ENCODE assay signal across 8 mouse cellular contexts in genomic region chr4:132843705-132844071, GRCm38 (mm10). TPM values are rescaled to one million over a fixed set of nuclear protein-coding genes. Genes with fewer than 3 reads are reported as not detected.
DNase-seq lines count a peak whose midpoint lies in the region; ATAC-seq and TF ChIP-seq lines count a peak whose summit lies in the region.

No protein-coding gene starts in this region.

- H3K4me3 ChIP-seq in heart, embryonic 16.5 days (ENCODE audit: low read length) = peak overlapping the region; percentile 89
- peak overlapping the region; percentile 95; the same call in 1 of the 2 replicates for H3K4me3 ChIP-seq in cortical plate, adult 2 months (ENCODE audit: insufficient read depth, low read length)
- peak overlapping the region; percentile 78; the same call in 1 of the 2 replicates for H3K4me3 ChIP-seq in hindbrain, embryonic 16.5 days (ENCODE audit: low read length)
- H3K4me3 ChIP-seq in midbrain, embryonic 14.5 days (replicated peaks; ENCODE audit: low read depth, low read length) = peak overlapping the region; percentile 79

- no peak for TF ChIP-seq POLR2A in cortical plate, adult 2 months (IDR thresholded peaks at IDR 0.05; ENCODE audit: extremely low read depth, insufficient read depth, low read length)

- H3K36me3 ChIP-seq in heart, embryonic 16.5 days (ENCODE audit: control insufficient read depth, insufficient read depth) = peaks cover 11% of the 10 kb centered on the region; the same call in 1 of the 2 replicates
- H3K36me3 ChIP-seq in hindbrain, embryonic 16.5 days (ENCODE audit: control insufficient read depth, insufficient read depth, low read length) = peaks cover 13% of the 10 kb centered on the region
- H3K36me3 ChIP-seq in midbrain, embryonic 14.5 days (ENCODE audit: control insufficient read depth, insufficient read depth, low read length) = peaks cover 26% of the 10 kb centered on the region

- H3K4me2 ChIP-seq in heart, embryonic 16.5 days (ENCODE audit: low read depth, low read length) = peak overlapping the region; percentile 91
- peak overlapping the region; percentile 76 for H3K4me2 ChIP-seq in hindbrain, embryonic 16.5 days (ENCODE audit: low read length)
- peak overlapping the region; percentile 70 for H3K4me2 ChIP-seq in midbrain, embryonic 14.5 days (ENCODE audit: low read length)

- H3K27ac ChIP-seq in heart, embryonic 16.5 days (ENCODE audit: low read length) = peak overlapping the region; percentile 81; the same call in 1 of the 2 replicates
- no peak overlapping the region; the same call in 1 of the 2 replicates for H3K27ac ChIP-seq in cortical plate, adult 2 months (ENCODE audit: insufficient read depth, low read length)
- H3K27ac ChIP-seq in hindbrain, embryonic 16.5 days (ENCODE audit: low read depth, low read length) = peak overlapping the region; percentile 87
- H3K27ac ChIP-seq in midbrain, embryonic 14.5 days (replicated peaks; ENCODE audit: low read depth, low read length) = peak overlapping the region; percentile 84

- ATAC-seq in heart, embryonic 16.5 days (replicated peaks; ENCODE audit: extremely low read depth, insufficient read depth, low FRiP score) = no peak
- ATAC-seq in hindbrain, embryonic 16.5 days = no peak
- no peak for ATAC-seq in midbrain, embryonic 14.5 days (ENCODE audit: low FRiP score, low TSS enrichment)
- ATAC-seq in granulocyte monocyte progenitor cell, adult 5-6 weeks (replicated peaks; ENCODE audit: poor library complexity, severe bottlenecking) = no peak

- H3K9me3 ChIP-seq in heart, embryonic 16.5 days (replicated peaks; ENCODE audit: control insufficient read depth, low read length) = no peaks in the 10 kb centered on the region
- H3K9me3 ChIP-seq in hindbrain, embryonic 16.5 days (ENCODE audit: control insufficient read depth, low read length) = no peaks in the 10 kb centered on the region
- no peaks in the 10 kb centered on the region for H3K9me3 ChIP-seq in midbrain, embryonic 14.5 days (ENCODE audit: control insufficient read depth, low read length)

- peaks cover 10% of the 10 kb centered on the region for H3K4me1 ChIP-seq in heart, embryonic 16.5 days (ENCODE audit: control insufficient read depth, insufficient read depth, low read length)
- H3K4me1 ChIP-seq in cortical plate, adult 2 months (ENCODE audit: control insufficient read depth, insufficient read depth, low read length) = no peaks in the 10 kb centered on the region; the same call in 1 of the 2 replicates
- H3K4me1 ChIP-seq in hindbrain, embryonic 16.5 days (ENCODE audit: control insufficient read depth, insufficient read depth, low read depth, low read length) = peaks cover 11% of the 10 kb centered on the region
- peaks cover 12% of the 10 kb centered on the region for H3K4me1 ChIP-seq in midbrain, embryonic 14.5 days (ENCODE audit: control insufficient read depth, insufficient read depth, low read length)

- DNase-seq in heart, postnatal 4 days = no peak
- no peak for DNase-seq in midbrain, embryonic 14.5 days
- no peak for DNase-seq in right cerebral cortex, adult 18-20 months
- no peak for DNase-seq in left cerebral cortex, adult 18-20 months (ENCODE audit: low spot score in 2 of 2)

- 77% methylated on average over 1 of the region's 1 CpGs for WGBS in heart, embryonic 16.5 days
- 88% methylated on average over 1 of the region's 1 CpGs for WGBS in hindbrain, embryonic 16.5 days
- WGBS in midbrain, embryonic 14.5 days = 95% methylated on average over 1 of the region's 1 CpGs

- no peak for TF ChIP-seq CTCF in cortical plate, adult 2 months (IDR thresholded peaks at IDR 0.05; ENCODE audit: extremely low read depth, insufficient read depth, low read length)

- H3K9ac ChIP-seq in heart, embryonic 16.5 days (ENCODE audit: low read length) = peak overlapping the region; percentile 93
- H3K9ac ChIP-seq in hindbrain, embryonic 16.5 days (ENCODE audit: low read depth, low read length) = peak overlapping the region; percentile 70
- H3K9ac ChIP-seq in midbrain, embryonic 14.5 days (replicated peaks; ENCODE audit: low read length) = peak overlapping the region; percentile 64

- no peaks in the 10 kb centered on the region for H3K27me3 ChIP-seq in heart, embryonic 16.5 days (ENCODE audit: control insufficient read depth, insufficient read depth, low read length)
- H3K27me3 ChIP-seq in hindbrain, embryonic 16.5 days (replicated peaks; ENCODE audit: control insufficient read depth, insufficient read depth, low read length) = no peaks in the 10 kb centered on the region
- no peaks in the 10 kb centered on the region for H3K27me3 ChIP-seq in midbrain, embryonic 14.5 days (ENCODE audit: control insufficient read depth, insufficient read depth, low read length)

RNA-seq across cellular contexts. Expression of gene Ppp1r8, which starts 0.7 kb away (rescaled TPM):
- 37.1 and 42.9 TPM in 2 replicates for polyA plus RNA-seq in heart, embryonic 16.5 days (2015; fragmentation: Nextera tagmentation; extraction: Ambion mirVana)
- 10 to 100 TPM; 31.0 to 34.2 TPM for total RNA-seq in heart, postnatal 4 days (2021)
- polyA plus RNA-seq in cortical plate, adult 2 months (2012; rRNA removed) = 55.2 and 56.5 TPM in 2 replicates
- polyA plus RNA-seq in hindbrain, embryonic 16.5 days (2015; fragmentation: Nextera tagmentation; extraction: Ambion mirVana) = 58.3 and 59.4 TPM in 2 replicates
- polyA plus RNA-seq in midbrain, embryonic 14.5 days (2014; fragmentation: Nextera tagmentation; extraction: Ambion mirVana) = 56.8 and 75.5 TPM in 2 replicates
- total RNA-seq in granulocyte monocyte progenitor cell, adult 5-6 weeks (2014; fragmentation: Nextera tagmentation) = 59.6 and 70.9 TPM in 2 replicates
- 67.6 and 85.2 TPM in 2 replicates for total RNA-seq in granulocyte monocyte progenitor cell, adult 5-6 weeks (2017)
- 10 to 100 TPM; 40.5 to 44.5 TPM for total RNA-seq in left cerebral cortex, adult 18-20 months (2021)

RNA-seq across cellular contexts. Expression of gene Stx12, which starts 40.6 kb away (rescaled TPM):
- 53.5 and 56.9 TPM in 2 replicates for polyA plus RNA-seq in heart, embryonic 16.5 days (2015; fragmentation: Nextera tagmentation; extraction: Ambion mirVana)
- total RNA-seq in heart, postnatal 4 days (2021) = 10 to 100 TPM; 53.9 to 54.9 TPM
- polyA plus RNA-seq in cortical plate, adult 2 months (2012; rRNA removed) = 92.3 and 96.3 TPM in 2 replicates
- 151 and 156 TPM in 2 replicates for polyA plus RNA-seq in hindbrain, embryonic 16.5 days (2015; fragmentation: Nextera tagmentation; extraction: Ambion mirVana)
- 192 and 197 TPM in 2 replicates for polyA plus RNA-seq in midbrain, embryonic 14.5 days (2014; fragmentation: Nextera tagmentation; extraction: Ambion mirVana)
- total RNA-seq in granulocyte monocyte progenitor cell, adult 5-6 weeks (2014; fragmentation: Nextera tagmentation) = 22.0 and 39.8 TPM in 2 replicates
- total RNA-seq in granulocyte monocyte progenitor cell, adult 5-6 weeks (2017) = 26.5 and 29.6 TPM in 2 replicates
- total RNA-seq in left cerebral cortex, adult 18-20 months (2021) = 100 to 1,000 TPM; 106 to 111 TPM

RNA-seq across cellular contexts. Expression of gene Themis2, which starts 47.5 kb away (rescaled TPM):
- polyA plus RNA-seq in heart, embryonic 16.5 days (2015; fragmentation: Nextera tagmentation; extraction: Ambion mirVana) = 1.2 and 1.9 TPM in 2 replicates
- total RNA-seq in heart, postnatal 4 days (2021) = 1 to 10 TPM; 2.9 to 3.4 TPM
- 1.2 and 1.3 TPM in 2 replicates for polyA plus RNA-seq in cortical plate, adult 2 months (2012; rRNA removed)
- polyA plus RNA-seq in hindbrain, embryonic 16.5 days (2015; fragmentation: Nextera tagmentation; extraction: Ambion mirVana) = 0.36 and 0.64 TPM in 2 replicates
- polyA plus RNA-seq in midbrain, embryonic 14.5 days (2014; fragmentation: Nextera tagmentation; extraction: Ambion mirVana) = 0.09 and 1.6 TPM in 2 replicates
- total RNA-seq in granulocyte monocyte progenitor cell, adult 5-6 weeks (2014; fragmentation: Nextera tagmentation) = 43.6 and 56.7 TPM in 2 replicates
- total RNA-seq in granulocyte monocyte progenitor cell, adult 5-6 weeks (2017) = 18.4 and 18.7 TPM in 2 replicates
- under 1 TPM; 0.95 to 0.98 TPM for total RNA-seq in left cerebral cortex, adult 18-20 months (2021)
